Mouse (Mus musculus): Measurements from ENCODE around the gene Foxred2.

The Foxred2 gene

GRCm38 (mm10) chr15:77956404-77956901 lies at the start of gene Foxred2:
TSS of gene Foxred2 (minus strand) at chr15:77956722.
- ChIA-PET CTCF (interaction anchor here (0.5 to 3.2 kb wide), 12 partner anchors 8 to 803 kb away, joined by 3 to 16 read pairs (median 4); no protein-coding TSS in a partner anchor), POLR2A (interaction anchor here (0.6 to 11.9 kb wide), 33 partner anchors 9 to 627 kb away, joined by 3 to 213 read pairs (median 5); partner anchors contain the start of genes Eif3d (in 4 of the 4), Ift27 (in 2 of the 4), Txn2 (in 2 of the 4) and Myh9 (in 1 of the 4))

DNA sequence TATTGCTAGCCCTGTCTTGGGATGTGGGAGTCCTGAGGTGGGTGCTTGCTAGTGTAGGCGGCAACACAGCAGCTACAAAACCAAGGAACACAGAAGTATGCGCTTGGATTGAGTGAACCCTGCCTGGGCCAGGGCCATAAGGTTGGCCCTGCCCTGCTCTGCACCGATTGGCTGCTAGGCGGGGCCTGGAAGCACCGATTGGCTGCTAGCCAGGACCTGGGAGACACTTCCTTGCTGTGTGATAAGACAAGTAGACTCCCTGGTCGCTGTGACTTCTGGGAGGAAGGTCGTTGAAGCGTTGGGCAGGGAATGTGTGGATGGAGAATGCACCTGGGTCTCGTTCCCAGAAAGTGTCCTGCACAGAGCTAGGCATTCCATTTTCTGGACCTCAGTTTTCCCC lies 47.4 kb upstream of the Foxred2 start:
- POLR2A ChIA-PET: interaction anchor here in 2 of 4 experiments (0.6 to 1.3 kb wide), 3 partner anchors 32 to 101 kb away, joined by 3 to 6 read pairs (median 5); partner anchors contain the start of gene Eif3d (in 1 of the 2)
- CTCF ChIA-PET: interaction anchor here in 1 of 4 experiments (0.9 kb wide), 1 partner anchor 70 kb away, joined by 3 read pairs; no protein-coding TSS in a partner anchor

GRCm38 (mm10) chr15:78001400-78001799 lies 44.9 kb upstream of the Foxred2 start:
- POLR2A ChIA-PET: interaction anchor here (0.6 to 2.1 kb wide), 29 partner anchors 8 to 405 kb away, joined by 3 to 15 read pairs (median 4); partner anchors contain the start of genes Eif3d (in 4 of the 4), Foxred2 (in 2 of the 4), Mpst (in 2 of the 4) and Cacng2 (in 1 of the 4)
- CTCF ChIA-PET: interaction anchor here in 2 of 4 experiments (0.5 to 2.0 kb wide), 7 partner anchors 19 to 1336 kb away, joined by 3 to 8 read pairs (median 3); no protein-coding TSS in a partner anchor

DNA sequence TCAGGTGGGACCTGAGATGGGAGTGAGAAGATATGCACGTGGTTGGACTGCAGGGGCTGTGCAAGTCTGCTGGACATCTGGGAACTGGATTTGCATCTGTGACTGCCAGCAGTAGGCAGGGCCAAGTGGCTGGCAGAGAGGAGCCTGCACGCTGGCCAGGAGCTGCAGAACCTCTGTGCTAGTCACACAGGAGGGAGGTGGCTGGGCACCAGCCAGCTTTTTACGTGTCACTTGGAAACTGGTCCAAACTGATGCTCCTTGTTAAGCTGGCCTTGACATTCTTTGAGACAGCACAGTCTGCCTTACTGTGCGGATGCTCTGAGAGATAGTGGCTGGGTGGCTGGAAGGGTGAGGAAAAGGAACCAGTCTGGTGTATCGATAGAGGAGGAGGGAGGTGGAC lies 32.0 kb upstream of the Foxred2 start:
- ChIA-PET CTCF (no interaction called here), POLR2A (interaction anchor here in 1 of 4 experiments (1.8 kb wide), 1 partner anchor 10 kb away, joined by 5 read pairs; no protein-coding TSS in a partner anchor)

GRCm38 (mm10) chr15:77983391-77983790 lies 26.9 kb upstream of the Foxred2 start:
- POLR2A ChIA-PET: interaction anchor here (0.7 to 6.0 kb wide), 10 partner anchors 12 to 283 kb away, joined by 3 to 44 read pairs (median 8); partner anchors contain the start of genes Eif3d (in 3 of the 4) and Txn2 (in 1 of the 4)
- CTCF ChIA-PET: interaction anchor here (0.6 to 4.1 kb wide), 36 partner anchors 8 to 529 kb away, joined by 3 to 78 read pairs (median 6); partner anchors contain the start of genes Eif3d (in 2 of the 4), Cacng2 (in 1 of the 4) and Pvalb (in 1 of the 4)

GRCm38 (mm10) chr15:77982195-77982939 lies 25.8 kb upstream of the Foxred2 start:
- CTCF ChIA-PET: interaction anchor here (0.6 to 4.1 kb wide), 88 partner anchors 8 to 1825 kb away, joined by 3 to 78 read pairs (median 5); partner anchors contain the start of genes Cacng2 (in 3 of the 4), Eif3d (in 2 of the 4), Ift27 (in 1 of the 4) and Pvalb (in 1 of the 4)
- POLR2A ChIA-PET: interaction anchor here (0.5 to 6.0 kb wide), 14 partner anchors 11 to 1456 kb away, joined by 3 to 44 read pairs (median 4); partner anchors contain the start of gene Eif3d (in 4 of the 4)

- ChIA-PET POLR2A (interaction anchor here (0.6 to 6.0 kb wide), 8 partner anchors 10 to 1457 kb away, joined by 3 to 44 read pairs (median 6); partner anchors contain the start of gene Eif3d (in 4 of the 4)), CTCF (interaction anchor here (0.6 to 4.1 kb wide), 41 partner anchors 10 to 1827 kb away, joined by 3 to 78 read pairs (median 6); partner anchors contain the start of genes Eif3d (in 2 of the 4), Cacng2 (in 1 of the 4) and Pvalb (in 1 of the 4))
Observed at GRCm38 (mm10) chr15:77981181-77981680, 24.7 kb upstream of the Foxred2 start.

DNA sequence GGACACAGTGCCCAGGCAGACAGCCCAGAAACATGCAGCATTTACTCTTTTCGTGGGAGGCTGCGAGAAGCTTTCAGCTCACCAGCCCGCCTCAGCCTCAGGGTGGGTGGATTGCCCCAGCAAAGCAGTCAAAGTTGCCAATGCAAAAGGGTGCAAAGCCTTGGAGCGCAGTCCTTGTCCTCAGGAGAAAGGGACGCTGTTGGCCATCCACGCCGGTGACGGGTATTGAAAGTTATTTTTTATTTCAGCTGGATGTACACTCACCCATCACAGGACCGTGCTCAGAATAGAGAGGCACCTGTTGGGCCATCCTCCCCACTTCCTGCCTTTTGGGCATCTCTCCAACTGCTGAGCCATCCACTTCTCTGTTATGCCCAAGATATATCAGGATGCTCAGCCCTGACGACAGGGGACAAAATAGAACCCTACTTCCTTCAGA lies 22.9 kb upstream of the Foxred2 start:
- CTCF ChIA-PET: interaction anchor here in 1 of 4 experiments (0.8 kb wide), 1 partner anchor 260 kb away, joined by 3 read pairs; no protein-coding TSS in a partner anchor
- POLR2A ChIA-PET: interaction anchor here in 2 of 4 experiments (0.6 to 6.0 kb wide), 5 partner anchors 8 to 392 kb away, joined by 3 to 44 read pairs (median 5); partner anchors contain the start of gene Eif3d (in 1 of the 2)

DNA sequence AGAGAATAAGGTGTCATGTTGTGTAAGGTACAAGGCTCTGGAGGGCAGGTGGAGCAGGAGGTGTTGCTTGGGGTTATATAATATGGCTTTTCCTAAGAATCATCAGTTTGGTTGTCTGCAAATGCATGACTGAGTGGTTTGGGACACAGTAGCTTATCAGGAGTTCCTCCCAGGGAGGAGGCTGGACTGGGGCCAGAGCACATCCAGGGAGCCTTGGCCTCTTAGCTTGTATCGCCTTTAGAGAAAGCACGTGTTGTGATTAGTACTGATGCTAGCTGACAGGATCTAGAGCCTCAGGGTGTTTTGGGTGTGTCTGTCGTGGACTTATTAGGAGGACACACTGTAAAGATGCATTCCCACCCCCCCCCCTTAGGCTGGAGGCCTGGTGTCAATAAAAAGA lies 21.1 kb upstream of the Foxred2 start:
- ChIA-PET CTCF (interaction anchor here in 2 of 4 experiments (0.6 to 1.4 kb wide), 6 partner anchors 79 to 604 kb away, joined by 3 to 8 read pairs (median 4); no protein-coding TSS in a partner anchor), POLR2A (interaction anchor here in 2 of 4 experiments (0.6 to 1.7 kb wide), 4 partner anchors 8 to 1602 kb away, joined by 4 to 6 read pairs (median 5); no protein-coding TSS in a partner anchor)

GRCm38 (mm10) chr15:77974165-77974841 lies 17.8 kb upstream of the Foxred2 start:
- ChIA-PET CTCF (interaction anchor here in 2 of 4 experiments (0.6 kb wide), 2 partner anchors 9 to 186 kb away, joined by 5 to 8 read pairs; no protein-coding TSS in a partner anchor), POLR2A (interaction anchor here in 1 of 4 experiments (0.6 kb wide), 1 partner anchor 58 kb away, joined by 5 read pairs; no protein-coding TSS in a partner anchor)

DNA sequence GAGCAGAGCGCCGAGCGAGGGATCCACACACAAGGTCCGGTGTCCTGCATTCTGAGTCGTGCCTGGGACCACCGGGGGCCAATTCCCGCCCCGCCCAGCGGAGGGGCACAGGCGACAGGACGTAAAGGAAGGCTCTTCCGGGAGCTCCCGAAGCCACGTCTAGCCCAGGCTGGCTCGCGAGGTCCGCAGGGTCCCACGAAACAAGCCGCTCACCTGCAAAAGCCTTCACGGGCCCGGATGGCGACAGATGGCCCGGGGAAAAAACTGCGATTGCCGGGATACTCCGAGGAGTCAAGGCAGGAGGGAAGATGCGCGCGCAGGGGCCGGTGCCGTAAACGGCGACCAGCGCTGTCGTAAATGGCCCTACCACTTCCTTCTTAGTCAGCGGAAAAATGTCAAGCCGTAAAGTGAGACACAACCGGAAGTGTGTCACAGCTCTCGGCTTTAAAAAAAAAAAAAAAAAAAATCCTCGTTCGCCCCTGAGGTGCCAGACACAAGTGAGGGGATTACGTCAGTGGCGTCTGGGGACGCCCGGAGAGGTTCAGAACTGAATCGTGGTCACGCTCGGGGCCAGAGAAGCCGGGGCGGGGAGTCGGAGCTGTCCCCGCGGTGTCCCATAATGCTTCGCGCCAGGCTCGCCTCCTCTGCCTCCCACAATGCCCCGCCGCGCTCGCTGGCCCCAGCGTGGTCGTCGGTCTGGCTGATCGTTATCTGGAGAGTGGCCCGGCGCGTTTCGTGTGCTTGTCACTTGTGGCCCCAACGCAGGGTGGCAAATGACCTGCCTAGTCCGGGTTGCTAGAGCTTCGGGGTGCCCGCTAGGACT lies 14.2 kb upstream of the Foxred2 start, which contains the start of gene Eif3d:
Gene Eif3d, minus strand, starts transcription at position 344 of the 823 bp plus-strand sequence.
- CTCF ChIA-PET: interaction anchor here (0.5 to 3.7 kb wide), 24 partner anchors 10 to 1168 kb away, joined by 3 to 20 read pairs (median 4); partner anchors contain the start of gene Ift27 (in 1 of the 4)
- POLR2A ChIA-PET: interaction anchor here (0.5 to 9.7 kb wide), 129 partner anchors 7 to 1720 kb away, joined by 3 to 213 read pairs (median 4); partner anchors contain the start of genes Foxred2 (in 4 of the 4), Ift27 (in 3 of the 4), Txn2 (in 3 of the 4) and Cacng2 (in 2 of the 4)

GRCm38 (mm10) chr15:77969940-77970469 lies 13.5 kb upstream of the Foxred2 start:
- POLR2A ChIA-PET: interaction anchor here (0.5 to 9.7 kb wide), 107 partner anchors 8 to 1720 kb away, joined by 3 to 213 read pairs (median 4); partner anchors contain the start of genes Foxred2 (in 4 of the 4), Ift27 (in 3 of the 4), Txn2 (in 3 of the 4) and Cacng2 (in 2 of the 4)

GRCm38 (mm10) chr15:77965117-77965528 lies 8.6 kb upstream of the Foxred2 start:
- ChIA-PET POLR2A (interaction anchor here in 3 of 4 experiments (0.9 to 9.7 kb wide), 11 partner anchors 8 to 274 kb away, joined by 3 to 213 read pairs (median 3); partner anchors contain the start of gene Foxred2 (in 2 of the 3)), CTCF (interaction anchor here in 3 of 4 experiments (0.7 to 1.5 kb wide), 6 partner anchors 9 to 235 kb away, joined by 3 to 4 read pairs (median 4); partner anchors contain the start of gene Foxred2 (in 1 of the 3))

More at GRCm38 (mm10) chr15:77969940-77970469, 13.5 kb upstream of the Foxred2 start:
- CTCF ChIA-PET: interaction anchor here (0.6 to 3.7 kb wide), 23 partner anchors 11 to 989 kb away, joined by 3 to 20 read pairs (median 3); partner anchors contain the start of gene Ift27 (in 1 of the 4)

GRCm38 (mm10) chr15:77962447-77962846 lies 5.9 kb upstream of the Foxred2 start:
- POLR2A ChIA-PET: interaction anchor here in 3 of 4 experiments (0.5 to 11.9 kb wide), 4 partner anchors 6 to 237 kb away, joined by 3 to 213 read pairs (median 4); partner anchors contain the start of gene Eif3d (in 2 of the 3)
- CTCF ChIA-PET: interaction anchor here in 1 of 4 experiments (0.6 kb wide), 1 partner anchor 501 kb away, joined by 3 read pairs; no protein-coding TSS in a partner anchor

DNA sequence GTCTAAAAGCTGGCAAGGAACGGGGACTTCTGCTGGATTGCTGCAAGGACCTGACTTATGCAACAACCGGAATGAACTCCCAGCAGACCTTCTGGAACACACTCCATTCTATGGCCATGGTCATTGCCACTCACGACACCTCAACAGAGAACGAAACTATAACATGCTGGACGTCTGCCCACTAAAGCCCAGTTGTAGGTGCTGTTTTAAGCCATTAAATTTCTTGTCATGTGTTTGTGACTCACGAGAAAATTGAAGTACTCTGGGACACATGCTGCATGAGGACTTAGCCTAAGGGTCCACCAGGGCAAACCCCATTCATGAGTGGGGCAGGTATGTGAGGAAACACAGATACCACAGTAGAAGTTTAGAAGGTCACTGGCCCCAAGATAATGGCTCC lies 4.2 kb upstream of the Foxred2 start:
- ChIA-PET POLR2A (interaction anchor here in 2 of 4 experiments (6.9 to 11.9 kb wide), 2 partner anchors 8 to 9 kb away, joined by 100 to 213 read pairs; partner anchors contain the start of gene Eif3d (in 2 of the 2)), CTCF (no interaction called here)
